Mouse (Mus musculus) kidney, adult 2 months (tissue): ENCODE measurements at regions not wholly inside any gene's neighbourhood (a gene's known extent, or its start where the extent isn't known, plus 50 kb on each side); places are given as distances from the start of the nearest gene placed in this dataset.

ENCODE experiments used
- CTCF ChIP-seq: fragments of 200-500 bp; conservative IDR thresholded peaks from 2 replicates; pipeline ENCODE4 v1.5.1; 2011; ENCODE audit warnings: low read depth, mild to moderate bottlenecking, control low read depth, low read length, moderate library complexity, mixed read lengths; ENCODE audit not compliant: insufficient read depth, insufficient read length
- POLR2A ChIP-seq: fragments of 200-500 bp; IDR thresholded peaks from one replicate; pipeline ENCODE4 v1.6.1; 2011; ENCODE audit warnings: low read depth, low read length, control low read depth

GRCm38 (mm10) chr7:137977527-137977926 is 420.0 kb downstream of the Tcerg1l start:
- no peak for TF ChIP-seq POLR2A
- TF ChIP-seq CTCF: no peak
